Mouse (Mus musculus): Measurements from ENCODE around the gene Ugt2a2. TPM values are rescaled to one million over a fixed set of nuclear protein-coding genes. Genes with fewer than 3 reads are reported as not detected.
"Not testable (repeated sequence)": the region's sequence is repeated elsewhere in the genome, so short reads cannot be mapped to it uniquely, and the experiment has no call there.

The Ugt2a2 gene
- total RNA-seq, 1 experiment = not detected

GRCm38 (mm10) chr5:87498936-87499335 lies 16.9 kb upstream of the Ugt2a2 start:
- DNase-seq (ENCODE audit: low read depth, low spot score) = no peak
- no peak for TF ChIP-seq HCFC1 (IDR thresholded peaks at IDR 0.05; ENCODE audit: borderline replicate concordance, insufficient read depth, low read length)
- TF ChIP-seq ZNF384 (IDR thresholded peaks at IDR 0.05; ENCODE audit: low read depth, low read length) = no peak
- TF ChIP-seq MAFK (IDR thresholded peaks at IDR 0.05; ENCODE audit: insufficient read depth, low read depth, low read length) = no peak
- TF ChIP-seq CHD2 (IDR thresholded peaks at IDR 0.05; ENCODE audit: low read depth, low read length) = no peak
- TF ChIP-seq ZC3H11A (IDR thresholded peaks at IDR 0.05; ENCODE audit: borderline replicate concordance, low read depth, low read length) = no peak
- Histone ChIP-seq H3K9me3 (ENCODE audit: control insufficient read depth, insufficient read depth, low read depth, low read length) (no peaks in the 10 kb centered on the region), H3K27ac (ENCODE audit: insufficient read depth, low read depth, low read length, poor library complexity, severe bottlenecking) (no peak overlapping the region), H3K9ac (ENCODE audit: insufficient read depth, low read depth, low read length, poor library complexity, severe bottlenecking) (no peak overlapping the region), H3K4me3 (ENCODE audit: insufficient read depth in 1 of 2, low read depth in 1 of 2, low read length in 2 of 2, poor library complexity in 1 of 2, severe bottlenecking in 1 of 2) (no peak overlapping the region), H3K4me1 (ENCODE audit: control insufficient read depth in 2 of 2, insufficient read depth in 2 of 2, low read length in 2 of 2, poor library complexity in 1 of 2) (no peaks in the 10 kb centered on the region), H3K36me3 (ENCODE audit: control insufficient read depth, insufficient read depth, low read length, poor library complexity, severe bottlenecking) (no peaks in the 10 kb centered on the region)
- in situ Hi-C loops (cut with MboI; ENCODE audit: low sequenced_read_pairs in 2 of 2, unreplicated experiment in 2 of 2) = no loop called here

- no peaks in the 10 kb centered on the region for H3K36me3 ChIP-seq (ENCODE audit: control insufficient read depth, insufficient read depth, low read length, poor library complexity, severe bottlenecking)
- TF ChIP-seq ZC3H11A (IDR thresholded peaks at IDR 0.05; ENCODE audit: borderline replicate concordance, low read depth, low read length) = no peak
- TF ChIP-seq HCFC1 (IDR thresholded peaks at IDR 0.05; ENCODE audit: borderline replicate concordance, insufficient read depth, low read length) = no peak
- TF ChIP-seq ZNF384 (IDR thresholded peaks at IDR 0.05; ENCODE audit: low read depth, low read length) = no peak
- H3K9ac ChIP-seq (ENCODE audit: insufficient read depth, low read depth, low read length, poor library complexity, severe bottlenecking) = no peak within 1 kb of the TSS
- no peaks in the 10 kb centered on the region for H3K9me3 ChIP-seq (ENCODE audit: control insufficient read depth, insufficient read depth, low read depth, low read length)
- no peak within 1 kb of the TSS for H3K4me3 ChIP-seq (ENCODE audit: insufficient read depth in 1 of 2, low read depth in 1 of 2, low read length in 2 of 2, poor library complexity in 1 of 2, severe bottlenecking in 1 of 2)
- H3K27ac ChIP-seq (ENCODE audit: insufficient read depth, low read depth, low read length, poor library complexity, severe bottlenecking) = no peak within 1 kb of the TSS
- H3K4me1 ChIP-seq (ENCODE audit: control insufficient read depth in 2 of 2, insufficient read depth in 2 of 2, low read length in 2 of 2, poor library complexity in 1 of 2) = no peaks in the 10 kb centered on the region
- in situ Hi-C loops (cut with MboI; ENCODE audit: low sequenced_read_pairs in 2 of 2, unreplicated experiment in 2 of 2) = no loop called here
- no peak for DNase-seq (ENCODE audit: low read depth, low spot score)
Observed at GRCm38 (mm10) chr5:87490771-87491170, 8.7 kb upstream of the Ugt2a2 start, which contains the start of gene Ugt2a1. Gene Ugt2a1 (minus strand): TSS chr5:87490871.

- H3K27ac ChIP-seq (ENCODE audit: insufficient read depth, low read depth, low read length, poor library complexity, severe bottlenecking); H3K4me1 ChIP-seq (ENCODE audit: control insufficient read depth in 2 of 2, insufficient read depth in 2 of 2, low read length in 2 of 2, poor library complexity in 1 of 2); H3K9ac ChIP-seq (ENCODE audit: insufficient read depth, low read depth, low read length, poor library complexity, severe bottlenecking); in situ Hi-C loops (cut with MboI; ENCODE audit: low sequenced_read_pairs in 2 of 2, unreplicated experiment in 2 of 2); H3K4me3 ChIP-seq (ENCODE audit: insufficient read depth in 1 of 2, low read depth in 1 of 2, low read length in 2 of 2, poor library complexity in 1 of 2, severe bottlenecking in 1 of 2); H3K36me3 ChIP-seq (ENCODE audit: control insufficient read depth, insufficient read depth, low read length, poor library complexity, severe bottlenecking); DNase-seq (ENCODE audit: low read depth, low spot score); H3K9me3 ChIP-seq (ENCODE audit: control insufficient read depth, insufficient read depth, low read depth, low read length): not testable (repeated sequence)
Observed at GRCm38 (mm10) chr5:87486706-87487105, 4.6 kb upstream of the Ugt2a2 start, which contains the start of gene Gm43638. Gene Gm43638 (minus strand): TSS chr5:87486806.

GRCm38 (mm10) chr5:87458810-87459209 lies 23.2 kb downstream of the Ugt2a2 start:
- no peaks in the 10 kb centered on the region for H3K36me3 ChIP-seq (ENCODE audit: control insufficient read depth, insufficient read depth, low read length, poor library complexity, severe bottlenecking)
- no peak for DNase-seq (ENCODE audit: low read depth, low spot score)
- H3K4me1 ChIP-seq (ENCODE audit: control insufficient read depth in 2 of 2, insufficient read depth in 2 of 2, low read length in 2 of 2, poor library complexity in 1 of 2) = no peaks in the 10 kb centered on the region
- H3K4me3 ChIP-seq (ENCODE audit: insufficient read depth in 1 of 2, low read depth in 1 of 2, low read length in 2 of 2, poor library complexity in 1 of 2, severe bottlenecking in 1 of 2) = no peak overlapping the region
- in situ Hi-C loops (cut with MboI; ENCODE audit: low sequenced_read_pairs in 2 of 2, unreplicated experiment in 2 of 2) = no loop called here
- H3K27ac ChIP-seq (ENCODE audit: insufficient read depth, low read depth, low read length, poor library complexity, severe bottlenecking) = no peak overlapping the region
- no peaks in the 10 kb centered on the region for H3K9me3 ChIP-seq (ENCODE audit: control insufficient read depth, insufficient read depth, low read depth, low read length)
- no peak overlapping the region for H3K9ac ChIP-seq (ENCODE audit: insufficient read depth, low read depth, low read length, poor library complexity, severe bottlenecking)
- no peak for TF ChIP-seq ZC3H11A (IDR thresholded peaks at IDR 0.05; ENCODE audit: borderline replicate concordance, low read depth, low read length)
- no peak for TF ChIP-seq MAFK (IDR thresholded peaks at IDR 0.05; ENCODE audit: insufficient read depth, low read depth, low read length)
- no peak for TF ChIP-seq CHD2 (IDR thresholded peaks at IDR 0.05; ENCODE audit: low read depth, low read length)
- no peak for TF ChIP-seq ZNF384 (IDR thresholded peaks at IDR 0.05; ENCODE audit: low read depth, low read length)
- TF ChIP-seq HCFC1 (IDR thresholded peaks at IDR 0.05; ENCODE audit: borderline replicate concordance, insufficient read depth, low read length) = no peak

DNA sequence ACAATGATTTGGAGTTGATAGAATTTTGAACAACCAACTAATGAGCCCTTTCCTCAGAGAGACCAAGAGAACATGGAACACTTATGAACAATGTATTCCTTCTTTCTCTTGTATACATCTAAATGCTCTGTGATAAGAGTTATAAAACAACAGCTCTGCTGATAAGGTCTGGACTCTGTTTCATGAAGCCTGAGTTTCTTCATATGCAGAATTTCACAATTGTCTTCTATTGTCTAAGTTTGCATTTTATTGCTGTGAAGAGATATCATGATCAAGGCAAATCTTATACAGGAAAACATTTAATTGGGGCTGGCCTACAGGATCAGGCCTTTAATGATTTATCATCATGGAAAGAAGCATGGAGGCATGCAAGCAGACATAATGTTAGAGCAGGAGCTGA lies 24.4 kb downstream of the Ugt2a2 start:
- Histone ChIP-seq H3K9ac (ENCODE audit: insufficient read depth, low read depth, low read length, poor library complexity, severe bottlenecking) (no peak overlapping the region), H3K4me3 (ENCODE audit: insufficient read depth in 1 of 2, low read depth in 1 of 2, low read length in 2 of 2, poor library complexity in 1 of 2, severe bottlenecking in 1 of 2) (no peak overlapping the region), H3K4me1 (ENCODE audit: control insufficient read depth in 2 of 2, insufficient read depth in 2 of 2, low read length in 2 of 2, poor library complexity in 1 of 2) (peaks cover 0 to 2% of the 10 kb centered on the region in 2 experiments; a peak in 2 of 4 replicates), H3K36me3 (ENCODE audit: control insufficient read depth, insufficient read depth, low read length, poor library complexity, severe bottlenecking) (no peaks in the 10 kb centered on the region), H3K27ac (ENCODE audit: insufficient read depth, low read depth, low read length, poor library complexity, severe bottlenecking) (no peak overlapping the region), H3K9me3 (ENCODE audit: control insufficient read depth, insufficient read depth, low read depth, low read length) (no peaks in the 10 kb centered on the region)
- DNase-seq (ENCODE audit: low read depth, low spot score) = no peak
- in situ Hi-C loops (cut with MboI; ENCODE audit: low sequenced_read_pairs in 2 of 2, unreplicated experiment in 2 of 2) = no loop called here
- TF ChIP-seq HCFC1 (IDR thresholded peaks at IDR 0.05; ENCODE audit: borderline replicate concordance, insufficient read depth, low read length) (no peak), ZC3H11A (IDR thresholded peaks at IDR 0.05; ENCODE audit: borderline replicate concordance, low read depth, low read length) (no peak), ZNF384 (IDR thresholded peaks at IDR 0.05; ENCODE audit: low read depth, low read length) (no peak), CHD2 (IDR thresholded peaks at IDR 0.05; ENCODE audit: low read depth, low read length) (no peak), MAFK (IDR thresholded peaks at IDR 0.05; ENCODE audit: insufficient read depth, low read depth, low read length) (no peak)

Measured in ES-E14 (cell line).